Mouse (Mus musculus) right cerebral cortex, postnatal 14 days (tissue): ENCODE measurements around the gene Rhag.

Experiments
- DNase-seq: peaks from one replicate; pipeline ENCODE4 v3.0.0; 2022

The Rhag gene

DNA sequence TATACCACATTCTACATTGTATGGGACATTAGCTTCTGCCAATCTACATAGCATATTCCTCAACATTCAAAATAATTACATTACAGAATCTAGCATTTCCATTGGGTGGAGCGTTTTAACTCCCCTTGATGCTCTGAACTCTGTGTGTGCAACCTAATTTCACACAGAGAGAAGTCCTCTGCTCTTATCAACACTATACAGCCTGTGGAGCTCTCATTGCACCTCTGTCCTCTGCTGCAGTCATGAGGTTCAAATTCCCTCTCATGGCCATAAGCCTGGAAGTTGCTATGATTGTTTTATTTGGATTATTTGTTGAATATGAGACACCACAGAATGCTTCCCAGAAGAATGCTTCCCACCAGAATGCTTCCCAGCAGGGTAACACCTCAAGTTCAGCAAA, at the start of gene Rhag:
Gene Rhag (plus strand): TSS at position 193 of the 400 bp plus-strand sequence.
- DNase-seq = no peak

DNA sequence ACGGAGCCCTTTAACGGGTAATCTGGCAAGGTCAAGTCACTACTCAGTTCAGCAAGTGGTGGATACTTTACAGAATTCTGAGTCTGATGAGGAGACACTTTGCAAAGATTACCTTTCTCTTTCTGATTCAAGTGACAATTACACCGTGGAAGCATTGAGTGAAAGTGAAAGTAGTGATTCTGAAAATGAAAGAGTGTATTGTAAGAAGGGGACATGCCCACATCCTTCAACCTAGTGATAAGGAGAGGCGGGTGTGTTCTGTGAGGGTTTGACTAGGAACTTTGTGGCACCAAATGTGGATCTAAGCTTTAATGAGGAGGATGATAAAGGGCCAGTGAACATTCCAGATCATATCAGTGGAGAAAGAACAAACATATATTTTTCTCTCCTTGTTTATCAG, 47.3 kb upstream of the Rhag start:
- DNase-seq = no peak

DNA sequence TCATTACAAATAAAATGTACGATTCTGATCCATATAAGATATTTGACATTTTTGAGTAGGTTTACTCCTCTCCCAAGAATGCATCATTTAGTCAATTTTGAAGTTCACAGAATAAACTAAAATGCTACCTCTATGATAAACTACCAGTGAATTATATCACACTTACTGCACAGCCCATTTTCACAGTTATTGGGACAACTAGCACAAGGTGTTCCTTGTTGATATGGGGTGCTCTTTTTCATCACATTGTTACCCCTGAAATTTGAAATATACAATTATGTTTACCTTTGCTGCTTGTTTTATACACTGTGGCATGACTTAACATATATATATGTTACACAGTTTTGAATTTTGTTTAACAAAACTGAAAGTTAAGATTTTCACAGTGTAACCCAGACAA, 43.8 kb upstream of the Rhag start:
- DNase-seq = no peak

DNA sequence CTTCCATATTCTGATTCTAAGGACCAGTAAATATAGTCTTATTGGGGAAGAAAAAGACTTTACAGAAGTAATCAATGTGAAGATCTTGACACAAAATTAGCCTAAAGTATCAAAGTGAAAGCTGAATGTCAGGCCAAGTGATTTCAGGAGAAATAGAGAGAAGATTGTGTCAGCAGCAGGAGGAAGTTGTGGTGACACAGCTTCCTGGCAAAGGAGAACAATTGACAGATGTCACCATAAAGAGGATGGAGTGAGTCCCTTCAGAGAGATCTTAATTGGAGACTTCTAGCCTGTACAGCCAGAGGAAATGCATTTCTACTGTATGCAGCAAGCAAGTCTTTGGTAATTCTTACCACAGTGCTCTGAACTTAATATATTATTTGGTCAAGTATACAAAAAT, 21.0 kb upstream of the Rhag start:
- no peak for DNase-seq

DNA sequence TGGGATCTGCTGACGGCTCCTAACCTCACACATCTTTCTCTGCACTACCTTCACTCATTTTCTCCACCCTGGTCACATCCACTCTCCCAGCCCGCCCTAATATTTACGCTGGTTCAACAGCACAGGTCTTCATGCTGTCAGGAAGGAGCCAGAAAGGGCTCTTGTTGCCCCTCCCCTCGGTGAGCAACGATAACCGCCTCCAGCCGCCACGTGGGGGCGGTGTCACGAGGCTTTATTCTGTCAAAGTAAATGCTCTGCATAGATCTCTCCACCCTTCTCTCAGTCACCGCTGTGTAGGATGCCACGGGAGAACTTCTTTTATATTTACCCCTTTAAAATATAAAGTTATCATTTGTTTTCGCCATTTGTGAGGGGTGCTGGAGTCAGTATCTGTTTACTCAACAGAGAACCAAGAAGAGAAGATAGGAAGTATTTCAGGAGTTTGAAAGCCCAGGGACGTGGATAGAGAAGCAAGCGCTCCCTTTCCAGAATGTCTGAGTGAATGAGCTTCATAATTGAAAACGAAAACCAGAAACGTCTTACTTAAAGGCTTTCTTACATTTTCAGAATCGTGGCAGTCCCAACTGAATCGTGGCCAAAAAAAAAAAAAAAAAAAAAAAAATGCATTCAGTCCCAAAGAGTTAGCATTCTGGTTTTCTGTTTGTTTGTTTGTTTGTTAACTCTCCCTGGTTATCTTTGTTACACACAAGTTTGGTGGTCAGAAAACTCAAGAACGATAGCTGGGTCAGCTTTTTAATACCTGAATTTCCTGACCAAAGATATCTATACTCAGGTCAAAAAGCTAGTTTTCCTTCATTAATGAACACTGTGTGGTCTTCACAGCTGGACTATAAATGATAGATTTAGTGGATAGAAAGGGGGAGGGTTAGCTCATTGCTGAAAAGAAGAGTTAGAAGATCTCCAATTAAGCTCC, 16.7 kb upstream of the Rhag start:
- peak; percentile 11 for DNase-seq

DNA sequence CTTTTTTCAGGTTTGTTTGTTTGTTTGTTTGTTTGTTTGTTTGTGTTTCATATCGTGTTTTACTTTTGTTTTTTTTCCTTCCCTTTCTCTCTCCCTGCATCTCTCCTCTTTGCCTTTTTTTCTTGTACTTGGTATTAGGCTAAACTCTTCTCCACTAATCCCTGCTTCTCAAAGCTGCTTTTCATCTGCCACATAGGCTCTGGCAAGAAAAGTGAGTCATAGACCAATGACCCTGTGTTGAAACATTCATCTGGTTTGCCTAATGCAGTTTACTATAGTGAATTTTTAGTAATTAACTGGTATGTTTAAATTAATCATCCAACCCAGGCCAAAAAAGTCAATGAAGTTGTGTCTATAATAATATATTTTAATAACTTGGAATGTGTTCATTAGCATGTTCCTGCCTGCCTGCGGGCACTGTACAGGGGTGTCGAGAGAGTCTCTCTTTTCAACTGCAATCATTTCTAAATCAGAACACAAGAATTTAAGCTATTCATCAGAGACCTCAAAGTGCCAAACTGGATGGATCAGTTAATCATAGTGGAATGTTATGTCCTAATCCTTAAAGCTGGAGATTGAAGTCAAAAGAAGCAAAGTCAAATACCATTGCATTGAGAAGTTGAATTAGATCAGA, 8.1 kb upstream of the Rhag start:
- no peak for DNase-seq

DNA sequence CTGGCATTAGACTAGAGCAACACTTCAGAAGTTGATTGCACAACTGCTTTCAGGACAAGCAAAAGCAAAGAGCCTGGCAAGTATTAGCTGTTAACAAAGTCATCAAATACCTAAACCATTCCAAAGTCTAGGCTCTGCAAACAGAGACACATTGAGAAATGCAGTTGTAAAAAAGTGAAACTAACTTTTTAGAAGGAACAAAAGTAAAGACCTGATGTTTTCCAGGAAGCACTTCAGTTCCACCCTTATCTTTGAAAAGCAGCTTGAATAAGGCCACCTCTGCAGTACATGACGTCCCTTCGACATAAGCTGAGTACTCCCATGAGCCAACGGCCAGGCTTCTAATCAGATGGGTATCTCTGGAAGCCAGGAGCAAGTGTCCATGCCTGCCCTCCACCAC, 4.4 kb upstream of the Rhag start:
- no peak for DNase-seq

DNA sequence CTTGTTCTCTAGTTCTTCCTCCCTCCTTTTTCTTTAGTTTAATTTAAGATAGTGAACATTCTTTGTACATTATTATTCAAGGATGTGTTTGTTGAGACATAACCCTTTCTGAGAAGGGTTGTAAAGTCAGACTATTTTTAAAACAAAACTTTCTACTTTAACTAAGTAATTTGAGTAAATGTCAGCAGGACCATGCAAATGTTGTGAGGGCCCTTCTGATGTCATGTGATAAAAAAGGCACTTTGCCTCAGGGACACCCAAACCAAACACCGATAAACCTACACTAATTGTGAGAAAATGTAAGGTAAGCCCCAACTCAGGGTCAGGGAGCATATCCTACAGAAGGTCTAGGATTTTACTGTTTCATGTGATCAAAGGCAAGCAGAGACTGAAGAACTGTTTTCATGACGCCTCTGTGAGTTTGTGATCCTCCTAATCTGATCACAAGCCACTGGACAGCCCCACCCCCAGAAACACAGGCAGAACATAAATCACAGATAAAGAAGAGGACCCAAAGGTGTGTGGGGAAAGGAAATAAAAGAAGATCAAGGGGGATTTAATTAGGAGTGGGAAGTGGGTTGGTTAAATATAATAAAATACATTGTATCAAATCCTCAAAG, 3.9 kb upstream of the Rhag start, which contains the start of gene Crisp2:
Gene Crisp2 (minus strand): TSS at position 51 of the 620 bp plus-strand sequence.
- DNase-seq = no peak

DNA sequence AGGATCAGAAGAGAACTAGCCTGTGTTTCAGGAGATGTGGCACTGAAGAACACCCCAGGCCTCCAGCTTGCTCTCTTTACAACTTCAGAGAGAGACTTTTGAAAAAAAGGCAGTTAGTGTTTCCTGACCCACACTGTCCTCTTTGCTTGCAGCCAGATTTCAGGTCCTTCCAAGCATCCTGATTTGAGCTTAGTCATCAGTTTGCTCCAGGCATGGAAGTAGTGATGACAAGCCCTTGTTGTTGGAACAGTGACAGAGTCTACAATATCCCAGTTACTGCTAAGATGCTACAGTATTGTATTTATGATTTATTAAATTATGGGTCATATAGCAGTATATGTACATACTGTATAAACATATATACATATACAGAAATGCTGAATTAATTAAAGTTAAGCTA, 2.9 kb upstream of the Rhag start:
- no peak for DNase-seq

DNA sequence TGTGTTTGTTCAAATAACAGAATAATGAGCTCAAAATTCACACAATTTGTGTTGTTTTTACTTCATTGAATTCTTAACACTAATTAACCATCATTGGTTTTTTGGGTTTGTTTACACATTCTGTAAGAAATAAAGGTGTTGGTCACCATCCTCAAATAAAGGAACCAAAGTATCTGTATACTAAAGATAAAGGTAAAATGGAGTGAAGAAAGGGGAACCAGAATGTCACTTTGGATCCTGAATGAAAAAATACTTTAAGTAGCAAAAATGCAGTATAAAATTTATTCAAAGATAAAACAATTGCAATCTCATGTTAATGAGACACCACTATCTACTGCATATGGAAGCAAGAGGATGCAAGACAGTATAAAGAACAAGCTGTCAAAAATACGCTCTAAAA, 634 bp downstream of the Rhag start:
- DNase-seq = no peak

DNA sequence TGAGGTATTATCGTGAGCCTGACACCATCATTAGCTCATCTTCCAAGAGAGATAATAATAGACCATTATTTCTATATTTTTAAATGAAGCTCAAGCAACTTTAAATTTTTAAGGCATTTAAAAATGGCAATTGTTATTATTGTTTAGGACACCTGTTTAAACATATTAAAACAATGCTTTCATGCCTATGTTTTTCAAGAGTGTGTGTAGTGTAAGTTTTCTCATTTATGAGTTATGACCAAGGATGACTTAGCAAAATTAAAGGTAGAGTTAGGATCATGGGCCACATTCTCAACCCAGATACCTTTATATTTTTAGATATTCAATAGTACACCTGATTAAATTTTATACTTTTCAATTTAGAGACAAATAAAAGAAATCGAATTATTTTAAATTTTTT, 1.3 kb downstream of the Rhag start:
- DNase-seq = no peak

DNA sequence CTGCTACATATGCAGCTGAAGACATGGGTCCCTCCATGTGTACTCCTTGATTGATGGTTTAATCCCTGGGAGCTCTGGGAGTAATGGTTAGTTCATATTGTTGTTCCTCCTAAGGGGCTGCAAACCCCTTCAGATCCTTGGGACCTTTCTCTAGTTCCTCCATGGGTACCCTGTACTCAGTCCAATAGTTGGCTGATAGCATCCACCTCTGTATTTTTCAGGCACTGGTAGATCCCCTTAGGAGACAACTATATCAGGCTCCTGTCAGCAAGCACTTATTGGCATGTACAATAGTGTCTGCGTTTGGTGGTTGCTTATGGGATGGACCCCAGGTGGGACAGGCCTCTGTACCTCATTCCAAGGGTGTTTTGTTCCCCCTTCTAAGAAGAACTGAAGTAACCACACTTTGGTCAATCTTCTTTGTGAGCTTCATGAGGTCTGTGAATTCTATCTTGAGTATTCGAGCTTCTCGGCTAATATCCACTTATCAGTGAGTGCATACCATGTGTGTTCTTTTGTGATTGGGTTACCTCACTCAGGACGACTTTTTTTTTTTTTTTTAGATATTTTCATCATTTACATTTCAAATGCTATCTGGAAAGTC, 6.5 kb downstream of the Rhag start:
- DNase-seq = no peak

DNA sequence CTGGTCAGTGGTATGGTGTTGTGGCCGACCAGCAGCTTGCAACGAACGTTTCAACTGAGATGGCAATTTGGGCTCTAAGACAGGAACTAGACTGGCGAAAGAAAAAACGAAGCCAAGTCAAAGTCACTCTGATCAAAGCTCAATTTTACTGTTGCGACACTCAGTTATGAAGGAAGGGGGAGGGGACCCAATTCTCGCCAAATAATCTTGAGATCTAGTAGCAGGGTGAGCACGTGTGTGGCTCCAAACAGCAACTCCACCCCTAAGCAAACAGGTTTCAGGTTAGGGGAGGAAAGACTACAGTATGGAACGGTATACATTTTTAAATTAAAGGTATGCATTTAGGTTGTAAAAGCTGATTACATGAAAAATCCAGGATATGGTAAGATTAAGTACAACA, 10.6 kb downstream of the Rhag start:
- DNase-seq = no peak

DNA sequence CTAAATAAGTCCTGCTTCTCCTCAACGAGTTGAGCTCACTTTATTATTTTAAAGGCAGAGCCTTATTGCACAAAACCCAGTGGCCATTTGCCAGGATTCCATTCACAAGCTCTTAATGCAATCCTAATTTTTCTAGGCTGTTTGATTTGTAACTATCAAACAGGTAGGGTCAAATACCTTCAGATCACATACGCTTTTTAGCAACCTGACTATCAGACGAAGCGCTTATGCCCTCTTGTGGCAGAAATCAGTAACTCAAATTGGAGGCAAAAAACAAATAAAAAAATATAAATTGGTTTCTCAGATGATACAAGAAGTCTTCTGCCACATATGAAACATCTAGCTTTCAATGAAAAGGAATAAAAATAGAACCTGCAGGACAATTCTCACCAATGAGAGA, 12.9 kb downstream of the Rhag start:
- no peak for DNase-seq

DNA sequence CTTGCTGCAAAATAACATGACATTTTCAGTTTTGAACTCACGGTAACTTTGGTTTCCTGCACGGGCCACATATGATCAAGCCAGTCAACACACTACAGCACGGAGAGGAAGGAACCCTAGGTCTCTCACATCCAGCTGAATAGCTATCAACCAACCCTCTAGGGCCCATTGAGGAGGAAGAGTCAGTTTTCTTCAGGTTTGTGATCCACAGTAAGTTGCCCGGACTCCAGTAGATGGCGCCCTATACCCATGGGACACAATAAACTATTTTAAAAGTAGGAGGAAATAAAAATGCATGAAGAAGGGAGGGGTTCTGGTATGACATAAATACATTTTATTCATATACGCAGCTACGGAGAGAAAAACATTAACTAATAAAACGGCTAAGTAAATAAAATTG, 13.6 kb downstream of the Rhag start:
- DNase-seq = peak; percentile 7

DNA sequence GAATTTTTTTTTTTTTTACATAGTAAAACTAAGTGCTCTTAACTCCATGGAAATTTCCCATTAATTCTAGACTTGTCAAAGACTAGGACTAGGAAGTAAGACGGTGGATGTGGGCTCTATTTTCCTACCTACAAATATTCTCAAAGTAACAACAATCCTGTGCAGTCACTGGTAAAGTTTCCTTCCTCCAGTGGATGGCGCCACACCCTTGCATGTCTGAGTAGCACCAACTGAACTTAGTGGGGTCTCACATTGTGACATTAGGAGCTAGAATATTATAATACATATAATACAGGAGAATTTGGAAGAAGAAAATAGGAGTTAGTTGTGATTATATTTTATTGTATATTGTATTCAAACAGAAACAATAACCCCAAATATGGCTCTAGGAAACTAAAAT, 20.9 kb downstream of the Rhag start:
- DNase-seq = no peak

DNA sequence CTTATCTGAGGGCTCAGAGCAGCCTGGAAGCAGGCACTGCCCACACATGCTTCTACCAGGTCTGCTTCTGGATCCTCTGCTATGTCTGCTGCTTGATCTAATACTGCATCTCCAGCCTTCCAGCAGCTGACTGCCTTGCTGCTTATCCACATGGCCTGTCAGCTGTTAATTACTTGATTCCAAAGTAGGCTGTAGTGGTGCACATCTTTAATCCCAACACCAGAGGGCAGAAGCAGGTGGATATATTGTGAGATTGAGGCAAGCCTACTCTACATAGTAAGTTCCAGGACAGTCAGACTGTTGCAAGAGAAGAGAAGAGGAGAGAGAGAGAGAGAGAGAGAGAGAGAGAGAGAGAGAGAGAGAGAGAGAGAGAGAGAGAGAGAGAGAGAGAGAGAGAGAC, 26.4 kb downstream of the Rhag start:
- no peak for DNase-seq

DNA sequence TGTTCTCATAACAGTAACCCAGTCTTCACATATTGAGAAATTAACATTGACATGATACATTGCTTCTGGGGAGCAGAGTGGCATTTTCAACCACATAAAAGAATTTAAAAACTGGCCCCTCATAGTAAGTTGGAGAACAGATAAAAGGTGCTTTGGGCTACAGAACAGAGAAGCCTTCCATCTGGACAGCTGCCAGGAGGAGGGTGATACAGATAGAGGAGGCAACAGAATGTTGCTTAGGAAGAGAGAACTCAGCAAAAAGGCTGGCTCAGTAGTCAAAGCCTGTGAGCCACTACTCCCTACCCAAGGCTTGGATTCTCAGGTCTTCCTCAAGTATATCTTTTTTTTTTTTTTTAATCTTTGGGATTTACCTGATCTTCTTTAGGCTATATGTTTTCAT, 44.1 kb downstream of the Rhag start:
- no peak for DNase-seq

DNA sequence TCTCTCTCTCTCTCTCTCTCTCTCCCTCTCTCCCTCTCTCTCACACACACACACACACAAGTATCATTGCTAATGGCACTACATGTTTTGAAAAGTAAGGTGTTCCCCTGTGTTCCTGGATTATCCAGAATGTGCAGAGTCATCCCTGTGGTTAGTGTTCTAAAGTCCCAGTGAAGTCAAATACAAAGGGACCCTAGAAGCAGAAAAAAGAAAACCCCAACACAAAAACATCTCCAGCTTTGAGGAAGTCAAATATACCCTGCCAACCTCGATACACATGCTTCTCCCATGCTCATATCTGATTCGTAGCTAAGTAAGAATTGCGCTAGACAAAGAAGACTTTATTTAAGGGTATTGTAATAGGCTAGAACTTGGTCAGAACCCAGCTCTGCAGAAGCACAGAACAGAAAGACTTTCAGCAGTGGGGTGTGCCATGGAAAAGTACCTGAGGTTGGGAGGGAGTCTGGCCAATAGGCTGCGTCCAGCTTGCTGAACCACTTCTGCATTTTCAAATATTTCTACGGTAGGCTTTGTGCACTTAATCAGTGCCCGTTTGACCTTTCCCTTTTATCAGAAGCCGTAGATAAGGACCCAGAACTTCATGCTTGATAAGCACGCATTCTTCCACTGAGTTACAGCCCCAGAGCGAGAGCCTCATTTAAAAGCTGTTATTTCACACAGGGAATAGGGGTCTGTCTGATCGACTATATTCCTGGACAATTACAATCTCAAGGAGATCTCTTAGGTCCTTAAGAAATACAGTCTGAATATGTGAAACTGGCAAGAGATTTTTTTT, 58.2 kb downstream of the Rhag start:
- DNase-seq = no peak

DNA sequence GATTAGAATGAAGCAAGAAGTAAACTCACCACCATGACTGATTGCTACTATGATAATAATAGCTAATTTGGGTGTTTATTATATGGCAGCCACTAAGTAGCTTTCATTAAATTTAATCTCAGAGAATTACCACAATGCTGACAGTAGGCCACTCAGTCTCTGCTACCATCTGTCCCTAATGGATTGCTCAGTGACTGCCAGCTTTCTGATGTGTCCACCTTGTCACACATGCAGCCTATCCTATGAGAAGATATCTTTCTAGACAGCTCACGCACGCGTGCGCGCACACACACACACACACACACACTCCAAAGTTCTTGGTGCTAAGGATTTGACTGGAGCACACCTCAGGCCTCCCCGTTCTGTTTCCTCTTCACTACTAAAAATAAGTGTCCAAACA, 61.7 kb downstream of the Rhag start:
- DNase-seq = no peak

DNA sequence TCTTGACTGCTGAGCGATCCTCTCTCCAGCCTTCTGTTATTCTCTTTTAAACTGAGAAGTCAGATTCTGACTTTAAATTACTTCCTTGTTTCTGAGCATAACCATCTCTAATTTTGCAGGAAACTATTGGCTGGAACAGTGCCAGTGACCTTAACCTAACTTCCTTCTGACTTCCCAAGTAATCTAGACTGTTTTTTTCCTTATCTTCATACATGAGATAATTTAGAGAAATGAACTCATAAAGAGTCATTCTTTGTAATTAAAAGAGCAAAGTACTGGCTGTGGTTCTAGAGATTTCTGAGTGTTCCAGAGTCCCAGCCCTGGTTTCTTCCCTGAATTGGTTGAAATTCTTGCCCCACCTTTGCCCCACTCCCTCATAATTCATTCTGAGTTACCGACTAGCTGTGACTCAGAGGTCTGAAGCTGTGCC, 62.7 kb downstream of the Rhag start:
- no peak for DNase-seq

DNA sequence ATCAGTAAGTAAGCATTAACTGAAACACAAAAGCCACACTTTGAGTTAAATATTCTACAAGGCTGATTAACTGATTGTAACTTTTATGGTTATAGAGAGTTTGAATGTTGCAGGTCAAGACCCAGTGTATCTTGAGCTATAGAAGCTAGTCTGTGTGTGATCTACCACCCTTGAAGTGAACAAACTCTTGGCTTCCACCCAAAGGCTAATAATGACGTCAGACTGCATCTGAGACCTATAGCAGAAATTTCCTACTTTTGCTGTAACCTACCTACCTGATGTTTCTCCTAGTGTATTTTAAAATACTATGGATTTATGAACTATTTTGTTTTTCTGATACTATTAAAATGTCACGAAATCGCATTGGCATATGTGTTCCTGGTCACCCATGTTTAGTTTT, 63.8 kb downstream of the Rhag start:
- no peak for DNase-seq

DNA sequence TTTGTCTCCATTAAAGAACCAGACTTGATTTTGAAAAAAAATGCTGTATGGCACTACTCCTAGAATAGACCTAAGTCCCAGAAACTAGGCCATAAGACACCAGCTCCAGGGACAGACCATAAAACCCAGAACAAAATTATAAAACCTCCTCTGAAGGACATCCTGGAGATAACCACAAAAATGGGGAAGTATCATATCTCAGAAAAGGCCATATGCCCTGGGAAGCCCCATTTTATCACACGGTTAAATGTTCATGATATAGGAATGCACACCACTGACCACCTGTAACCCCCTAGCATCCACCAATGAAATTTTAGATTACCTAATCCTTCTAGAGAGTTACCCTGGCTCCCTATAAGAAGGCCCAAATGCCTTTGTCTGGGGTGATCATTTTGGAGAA, 64.6 kb downstream of the Rhag start:
- DNase-seq = no peak
